Mouse (Mus musculus) limb, embryonic 14.5 days (tissue): ENCODE data around the gene Arl6ip1. TPM values are rescaled to one million over a fixed set of nuclear protein-coding genes. Genes with fewer than 3 reads are reported as not detected.
"Not testable (repeated sequence)": the region's sequence is repeated elsewhere in the genome, so short reads cannot be mapped to it uniquely, and the experiment has no call there.

ENCODE experiments used
- ATAC-seq: fragments of 200-750 bp; cut with Nextera tagmentation; 2 replicates; pipeline ENCODE4 v1.8.0; 2017; ENCODE audit warnings: low read depth, moderate number of reproducible peaks, moderate TSS enrichment; ENCODE audit not compliant: low FRiP score
- DNase-seq: peaks from one replicate; pipeline ENCODE4 v3.0.0-alpha.2; 2015; ENCODE audit warnings: low spot score
- H3K27ac ChIP-seq: fragments of 300-500 bp; sonication (generic); replicated peaks from 2 replicates; pipeline ENCODE4 v1.5.1; 2014; ENCODE audit warnings: low read depth, mild to moderate bottlenecking, low read length, moderate library complexity, mixed read lengths
- H3K27me3 ChIP-seq: fragments of 300-500 bp; sonication (generic); 2 replicates; pipeline ENCODE4 v1.6.1; 2014; ENCODE audit warnings: low read length, mixed read lengths; ENCODE audit not compliant: control insufficient read depth, insufficient read depth
- H3K36me3 ChIP-seq: fragments of 300-500 bp; sonication (generic); 2 replicates; pipeline ENCODE4 v1.6.1; 2014; ENCODE audit warnings: mild to moderate bottlenecking, low read length, moderate library complexity, mixed read lengths; ENCODE audit not compliant: control insufficient read depth, insufficient read depth
- H3K4me1 ChIP-seq: fragments of 300-500 bp; sonication (generic); 2 replicates; pipeline ENCODE4 v1.6.1; 2014; ENCODE audit warnings: antibody characterized with exemption, low read length, mixed read lengths; ENCODE audit not compliant: control insufficient read depth, insufficient read depth
- H3K4me2 ChIP-seq: fragments of 300-500 bp; sonication (generic); replicated peaks from 2 replicates; pipeline ENCODE4 v1.6.1; 2014; ENCODE audit warnings: low read depth, mild to moderate bottlenecking, low read length, moderate library complexity; ENCODE audit not compliant: severe bottlenecking
- H3K4me3 ChIP-seq: fragments of 300-500 bp; sonication (generic); replicated peaks from 2 replicates; pipeline ENCODE4 v1.5.1; 2014; ENCODE audit warnings: low read length
- H3K9ac ChIP-seq: fragments of 300-500 bp; sonication (generic); 2 replicates; pipeline ENCODE4 v1.6.1; 2014; ENCODE audit warnings: mild to moderate bottlenecking, low read depth, low read length, moderate library complexity; ENCODE audit not compliant: severe bottlenecking
- H3K9me3 ChIP-seq: fragments of 300-500 bp; sonication (generic); 2 replicates; pipeline ENCODE4 v1.6.1; 2016; ENCODE audit warnings: low read length; ENCODE audit not compliant: control insufficient read depth
- POLR2A ChIP-seq: fragments of 200-500 bp; IDR thresholded peaks from 2 replicates; pipeline ENCODE4 v1.8.0; 2012; ENCODE audit warnings: inconsistent platforms, mild to moderate bottlenecking, moderate library complexity, borderline replicate concordance; ENCODE audit not compliant: insufficient read depth, insufficient read length; ENCODE audit errors: extremely low read depth
- WGBS: fragments of 180-500 bp; shearing (Covaris S2); extraction: QIAGEN DNeasy Blood & Tissue Kit; methylation state at CpG from one replicate; pipeline ENCODE4 v1.1.7; 2014; 5-methylcytosine and 5-hydroxymethylcytosine counted together
- polyA plus RNA-seq, 2 experiments: library from polyadenylated mRNA; depleted of rRNA in 1 of 2; stranded (reverse) in 1 of 2; unstranded in 1 of 2; fragments of >200 nt; fragmentation: Nextera tagmentation in 1 of 2; extraction: Ambion mirVana in 1 of 2; gene quantifications; 2 replicates each; pipeline versions ENCODE4 v1.2.1 to v1.2.3; 2012 to 2014

Arl6ip1 gene
- polyA plus RNA-seq (2012; rRNA removed): 163 and 196 TPM in 2 replicates
- 283 and 299 TPM in 2 replicates for polyA plus RNA-seq (2014; fragmentation: Nextera tagmentation; extraction: Ambion mirVana)

GRCm38 (mm10) chr7:118129430-118130041, at the start of gene Arl6ip1:
Arl6ip1 (minus strand) TSS chr7:118129662.
- WGBS: 1% methylated on average over 37 of the region's 39 CpGs
- ATAC-seq (peak; percentile 98), DNase-seq (peak; percentile 97)
- H3K4me2 ChIP-seq: peak within 1 kb of the TSS; percentile 77
- H3K4me1 ChIP-seq: peaks cover 21% of the 10 kb centered on the region
- no peaks in the 10 kb centered on the region for H3K27me3 ChIP-seq
- peak within 1 kb of the TSS; percentile 74 for H3K4me3 ChIP-seq
- peak within 1 kb of the TSS; percentile 85 for H3K27ac ChIP-seq
- peak; percentile 99; the same call in 1 of the 2 replicates for TF ChIP-seq POLR2A
- H3K9me3 ChIP-seq: no peaks in the 10 kb centered on the region
- peak within 1 kb of the TSS; percentile 85 for H3K9ac ChIP-seq
- peaks cover 20% of the 10 kb centered on the region for H3K36me3 ChIP-seq

GRCm38 (mm10) chr7:118175821-118176355, 46.4 kb upstream of the Arl6ip1 start:
- H3K9me3 ChIP-seq: no peaks in the 10 kb centered on the region
- no peak overlapping the region for H3K27ac ChIP-seq
- WGBS: 88% methylated on average over 1 of the region's 1 CpGs
- no peak overlapping the region for H3K4me3 ChIP-seq
- no peaks in the 10 kb centered on the region for H3K4me1 ChIP-seq
- ATAC-seq (no peak), DNase-seq (no peak)
- peaks cover 68% of the 10 kb centered on the region for H3K36me3 ChIP-seq
- no peak overlapping the region for H3K4me2 ChIP-seq
- H3K27me3 ChIP-seq: no peaks in the 10 kb centered on the region
- H3K9ac ChIP-seq: no peak overlapping the region
- no peak for TF ChIP-seq POLR2A

DNA sequence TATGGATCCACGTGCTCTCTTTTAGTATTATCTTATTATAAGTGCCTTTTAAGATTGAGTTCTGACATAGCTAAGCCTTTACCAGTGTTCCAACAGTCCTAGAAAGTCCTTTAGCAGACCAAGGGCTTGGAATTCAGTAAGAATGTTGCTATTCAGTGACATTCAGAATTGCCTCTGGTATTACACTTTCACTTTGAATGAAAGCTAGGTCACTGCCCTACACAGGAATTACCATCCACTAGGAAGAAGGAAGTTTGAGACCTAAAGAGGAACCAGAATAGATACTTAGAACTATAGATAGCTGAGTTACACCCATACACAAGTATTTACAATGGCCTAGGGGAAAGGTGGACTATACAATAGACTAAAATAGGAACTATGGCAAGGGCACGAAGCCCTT, 40.7 kb upstream of the Arl6ip1 start:
- not testable (repeated sequence) for H3K4me2 ChIP-seq, ATAC-seq, H3K27me3 ChIP-seq, H3K9me3 ChIP-seq, DNase-seq, H3K9ac ChIP-seq, H3K4me3 ChIP-seq, H3K4me1 ChIP-seq, H3K27ac ChIP-seq
- peaks cover 73% of the 10 kb centered on the region for H3K36me3 ChIP-seq
- 91% methylated on average over 2 of the region's 2 CpGs for WGBS

- Histone ChIP-seq H3K9me3 (no peaks in the 10 kb centered on the region), H3K27ac (no peak overlapping the region), H3K4me1 (no peaks in the 10 kb centered on the region), H3K4me3 (no peak overlapping the region), H3K27me3 (no peaks in the 10 kb centered on the region), H3K9ac (no peak overlapping the region), H3K36me3 (peaks cover 50% of the 10 kb centered on the region), H3K4me2 (no peak overlapping the region)
- no peak for ATAC-seq
- 78% methylated on average over 8 of the region's 8 CpGs for WGBS
- TF ChIP-seq POLR2A: no peak
- no peak for DNase-seq
Measured at GRCm38 (mm10) chr7:118163006-118163405, 33.5 kb upstream of the Arl6ip1 start.

- TF ChIP-seq POLR2A: no peak
- Histone ChIP-seq H3K9me3 (no peaks in the 10 kb centered on the region), H3K27me3 (no peaks in the 10 kb centered on the region), H3K36me3 (peaks cover 57% of the 10 kb centered on the region), H3K27ac (no peak overlapping the region), H3K4me3 (no peak overlapping the region), H3K4me2 (no peak overlapping the region), H3K4me1 (no peaks in the 10 kb centered on the region), H3K9ac (no peak overlapping the region)
- DNase-seq (no peak), ATAC-seq (no peak)
- 92% methylated on average over 3 of the region's 3 CpGs for WGBS
Measured at GRCm38 (mm10) chr7:118160121-118160520, 30.7 kb upstream of the Arl6ip1 start.

DNA sequence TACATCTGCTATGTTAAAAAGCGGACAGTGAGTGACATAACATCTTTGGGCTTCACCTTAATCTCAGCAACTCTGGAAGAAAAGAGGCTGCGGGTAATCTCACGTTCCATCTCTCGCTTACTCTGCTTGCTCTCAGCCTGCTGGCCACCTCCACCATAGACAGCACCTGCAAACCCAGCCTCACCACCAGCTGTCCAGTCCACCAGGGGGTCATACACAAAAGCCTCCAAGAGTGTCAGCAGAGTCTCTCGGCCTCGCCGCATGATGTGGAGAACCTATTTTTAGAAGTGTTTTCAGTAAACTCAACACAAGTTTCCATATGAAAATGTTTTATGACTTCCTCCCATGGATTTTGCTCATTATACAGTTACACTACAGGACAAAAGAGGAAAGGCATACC, 27.0 kb upstream of the Arl6ip1 start:
- H3K27ac ChIP-seq: no peak overlapping the region
- DNase-seq: no peak
- no peaks in the 10 kb centered on the region for H3K9me3 ChIP-seq
- no peaks in the 10 kb centered on the region for H3K4me1 ChIP-seq
- H3K4me2 ChIP-seq: no peak overlapping the region
- no peak for TF ChIP-seq POLR2A
- H3K27me3 ChIP-seq: no peaks in the 10 kb centered on the region
- H3K4me3 ChIP-seq: no peak overlapping the region
- H3K9ac ChIP-seq: no peak overlapping the region
- ATAC-seq: no peak
- WGBS: 89% methylated on average over 7 of the region's 7 CpGs
- peaks cover 82% of the 10 kb centered on the region for H3K36me3 ChIP-seq
